Mouse (Mus musculus): ENCODE measurements around the gene Prss16. TPM values are rescaled to one million over a fixed set of nuclear protein-coding genes. Genes with fewer than 3 reads are reported as not detected.
"Not testable (repeated sequence)": the region's sequence is repeated elsewhere in the genome, so short reads cannot be mapped to it uniquely, and the experiment has no call there.

The Prss16 gene
- polyA plus RNA-seq, 1 experiment from 2014 or later: 1.2 TPM

- H3K27ac ChIP-seq: peak within 1 kb of the TSS; percentile 94
- peaks cover 28% of the 10 kb centered on the region for H3K4me1 ChIP-seq (replicated peaks)
- H3K9me3 ChIP-seq, H3K36me3 ChIP-seq, H3K27me3 ChIP-seq: not testable (repeated sequence)
- peak within 1 kb of the TSS; percentile 69 for H3K4me2 ChIP-seq
- WGBS: under 1% methylated on average over 32 of the region's 69 CpGs
- peak within 1 kb of the TSS; percentile 45 for H3K4me3 ChIP-seq (replicated peaks)
- ATAC-seq (ENCODE audit: insufficient number of reproducible peaks, insufficient read depth, low FRiP score, low TSS enrichment, low read depth): peak; percentile 98
- peak within 1 kb of the TSS; percentile 75 for H3K9ac ChIP-seq (replicated peaks)
Observed at GRCm38 (mm10) chr13:22035267-22036148, 26.0 kb upstream of the Prss16 start, which contains the start of the genes Hist1h2ah and Hist1h2bk. Gene Hist1h2ah (minus strand): TSS chr13:22035568. Gene Hist1h2bk (plus strand): TSS chr13:22035870.

GRCm38 (mm10) chr13:22034443-22035266, 25.1 kb upstream of the Prss16 start:
- H3K36me3 ChIP-seq: no peaks in the 10 kb centered on the region
- H3K4me2 ChIP-seq: peak overlapping the region; percentile 69
- under 1% methylated on average over 14 of the region's 14 CpGs for WGBS
- no peaks in the 10 kb centered on the region for H3K27me3 ChIP-seq
- no peaks in the 10 kb centered on the region for H3K9me3 ChIP-seq
- peak; percentile 1; the same call in 1 of the 2 replicates for ATAC-seq (ENCODE audit: insufficient number of reproducible peaks, insufficient read depth, low FRiP score, low TSS enrichment, low read depth)
- peaks cover 20% of the 10 kb centered on the region for H3K4me1 ChIP-seq (replicated peaks)
- peak overlapping the region; percentile 94 for H3K27ac ChIP-seq
- peak overlapping the region; percentile 45 for H3K4me3 ChIP-seq (replicated peaks)
- H3K9ac ChIP-seq (replicated peaks): peak overlapping the region; percentile 75

- Histone ChIP-seq H3K4me2 (peak overlapping the region; percentile 69), H3K4me1 (replicated peaks) (peaks cover 20% of the 10 kb centered on the region), H3K9me3 (no peaks in the 10 kb centered on the region), H3K4me3 (replicated peaks) (peak overlapping the region; percentile 45), H3K36me3 (no peaks in the 10 kb centered on the region), H3K27ac (peak overlapping the region; percentile 94; the same call in 1 of the 2 replicates), H3K9ac (replicated peaks) (peak overlapping the region; percentile 75), H3K27me3 (no peaks in the 10 kb centered on the region)
- WGBS: 54% methylated on average over 5 of the region's 5 CpGs
- no peak for ATAC-seq (ENCODE audit: insufficient number of reproducible peaks, insufficient read depth, low FRiP score, low TSS enrichment, low read depth)
Observed at GRCm38 (mm10) chr13:22033741-22034442, 24.4 kb upstream of the Prss16 start.

DNA sequence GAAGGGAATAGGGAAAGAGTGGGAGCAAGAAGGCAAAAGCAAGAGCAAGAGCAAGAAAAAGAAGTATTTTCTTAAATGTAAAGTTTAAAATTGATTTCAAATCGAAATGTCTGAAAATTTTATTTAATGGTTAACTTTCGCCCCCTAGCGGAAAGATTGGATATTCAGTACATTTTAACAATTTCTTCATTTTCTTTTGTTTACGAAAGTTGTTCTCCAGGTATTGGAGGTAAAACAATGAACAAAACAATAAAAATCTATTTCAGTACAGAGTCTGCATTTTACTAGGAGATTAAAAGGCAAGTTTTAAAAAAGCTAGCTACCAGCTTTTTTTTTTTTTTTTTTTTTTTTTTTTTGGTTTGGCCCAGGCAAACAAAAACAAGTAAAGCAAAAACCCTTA, 21.0 kb upstream of the Prss16 start:
- no peak overlapping the region for H3K27ac ChIP-seq
- H3K27me3 ChIP-seq: no peaks in the 10 kb centered on the region
- no peak overlapping the region for H3K4me3 ChIP-seq (replicated peaks)
- 13% methylated on average over 4 of the region's 4 CpGs for WGBS
- no peak overlapping the region for H3K9ac ChIP-seq (replicated peaks)
- no peak overlapping the region; the same call in 1 of the 2 replicates for H3K4me2 ChIP-seq
- H3K4me1 ChIP-seq (replicated peaks): peaks cover 13% of the 10 kb centered on the region
- H3K9me3 ChIP-seq: no peaks in the 10 kb centered on the region
- no peaks in the 10 kb centered on the region for H3K36me3 ChIP-seq
- ATAC-seq (ENCODE audit: insufficient number of reproducible peaks, insufficient read depth, low FRiP score, low TSS enrichment, low read depth): no peak

DNA sequence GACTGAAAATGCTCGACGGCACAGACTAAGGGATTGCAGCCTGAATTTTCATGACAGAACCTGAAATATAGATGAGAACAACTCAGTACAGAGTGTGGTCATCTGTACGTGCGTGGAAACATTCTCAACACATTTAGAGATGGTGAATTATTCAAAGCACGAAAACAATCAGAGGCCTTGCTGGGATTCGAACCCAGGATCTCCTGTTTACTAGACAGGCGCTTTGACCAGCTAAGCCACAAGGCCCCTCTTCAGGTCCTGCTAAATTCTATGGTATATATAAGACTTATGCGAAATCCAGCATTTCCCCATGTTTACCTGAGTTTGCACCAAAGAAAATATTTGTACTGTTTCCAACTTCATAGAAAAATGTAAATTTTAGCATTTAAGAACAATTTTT, 20.4 kb upstream of the Prss16 start:
- Histone ChIP-seq H3K27me3 (no peaks in the 10 kb centered on the region), H3K4me3 (replicated peaks) (no peak overlapping the region)
- no peak for ATAC-seq (ENCODE audit: insufficient number of reproducible peaks, insufficient read depth, low FRiP score, low TSS enrichment, low read depth)

DNA sequence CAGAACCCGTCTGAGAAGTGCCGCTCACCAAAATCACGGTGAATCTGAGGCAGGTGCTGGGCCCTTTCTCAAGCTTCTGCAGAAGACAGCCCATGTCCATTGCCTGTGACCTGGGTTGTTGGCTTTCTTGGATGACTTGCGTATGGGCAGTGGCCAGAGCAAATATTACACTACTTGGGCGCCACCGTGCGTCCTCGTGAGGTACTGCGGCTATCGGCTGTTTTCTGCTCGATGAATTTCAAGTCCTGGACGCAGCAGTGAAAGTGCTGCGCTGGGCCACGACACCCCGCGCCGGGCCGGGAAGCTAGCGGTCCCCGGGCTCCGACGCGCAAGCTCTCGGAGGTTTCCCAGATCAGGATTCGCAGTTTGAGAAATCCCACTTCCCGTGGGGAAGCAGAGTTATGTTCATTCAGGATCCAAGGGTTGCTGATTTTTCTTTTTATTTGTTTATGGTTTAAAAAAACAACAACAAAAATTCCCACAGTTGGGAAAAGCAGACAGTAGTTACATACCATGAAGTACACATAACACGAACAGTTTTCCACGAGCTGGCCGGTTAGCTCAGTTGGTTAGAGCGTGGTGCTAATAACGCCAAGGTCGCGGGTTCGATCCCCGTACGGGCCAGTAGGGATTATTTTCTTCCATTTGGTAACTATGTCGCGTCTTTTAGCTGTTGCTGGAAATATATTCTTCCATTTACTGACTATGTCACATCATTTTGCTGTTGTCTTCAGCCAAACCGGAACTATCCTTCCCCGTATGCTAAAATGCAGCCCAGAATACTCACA, 19.3 kb upstream of the Prss16 start:
- H3K4me2 ChIP-seq: peak overlapping the region; percentile 60
- H3K27me3 ChIP-seq: no peaks in the 10 kb centered on the region
- WGBS: under 1% methylated on average over 40 of the region's 40 CpGs
- peaks cover 2% of the 10 kb centered on the region; the same call in 1 of the 2 replicates for H3K4me1 ChIP-seq (replicated peaks)
- H3K9ac ChIP-seq (replicated peaks): peak overlapping the region; percentile 63
- H3K4me3 ChIP-seq (replicated peaks): peak overlapping the region; percentile 47
- H3K27ac ChIP-seq: peak overlapping the region; percentile 86
- H3K9me3 ChIP-seq: no peaks in the 10 kb centered on the region
- ATAC-seq (ENCODE audit: insufficient number of reproducible peaks, insufficient read depth, low FRiP score, low TSS enrichment, low read depth): peak; percentile 71
- H3K36me3 ChIP-seq: no peaks in the 10 kb centered on the region

More for the DNA sequence above, 20.4 kb upstream of the Prss16 start:
- H3K9me3 ChIP-seq: no peaks in the 10 kb centered on the region
- 37% methylated on average over 8 of the region's 8 CpGs for WGBS
- H3K36me3 ChIP-seq: no peaks in the 10 kb centered on the region
- 0 out of 2 replicates have a peak overlapping the region, but pooled peaks have one; percentile 60 for H3K4me2 ChIP-seq
- no peak overlapping the region for H3K9ac ChIP-seq (replicated peaks)
- H3K4me1 ChIP-seq (replicated peaks): peaks cover 12% of the 10 kb centered on the region
- H3K27ac ChIP-seq: no peak overlapping the region

GRCm38 (mm10) chr13:22026058-22027031, 16.8 kb upstream of the Prss16 start:
- Histone ChIP-seq H3K4me3 (replicated peaks) (peak overlapping the region; percentile 48), H3K36me3 (no peaks in the 10 kb centered on the region), H3K27ac (no peak overlapping the region), H3K27me3 (no peaks in the 10 kb centered on the region), H3K4me2 (peak overlapping the region; percentile 63), H3K9ac (replicated peaks) (peak overlapping the region; percentile 47; the same call in 1 of the 2 replicates), H3K9me3 (no peaks in the 10 kb centered on the region), H3K4me1 (replicated peaks) (no peaks in the 10 kb centered on the region)
- no peak for ATAC-seq (ENCODE audit: insufficient number of reproducible peaks, insufficient read depth, low FRiP score, low TSS enrichment, low read depth)
- 2% methylated on average over 35 of the region's 35 CpGs for WGBS

DNA sequence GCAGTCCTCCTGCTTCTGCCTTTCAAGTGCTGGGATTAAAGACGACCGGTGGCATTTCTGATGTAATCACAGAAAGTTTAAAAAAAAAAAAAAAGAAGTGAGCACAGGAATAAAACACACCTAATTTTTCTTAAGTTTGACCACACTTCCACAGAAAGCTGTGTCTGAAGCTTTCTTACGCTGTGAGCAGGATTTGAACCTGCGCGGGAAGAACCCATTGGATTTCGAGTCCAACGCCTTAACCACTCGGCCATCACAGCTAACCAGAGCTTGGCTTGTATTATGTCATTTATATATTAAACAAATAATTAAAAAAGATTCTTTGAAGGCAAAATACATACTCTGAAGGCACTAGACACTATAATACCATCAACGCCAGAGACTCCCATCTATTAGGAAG, 12.7 kb upstream of the Prss16 start:
- WGBS: under 1% methylated on average over 9 of the region's 9 CpGs
- H3K27me3 ChIP-seq: peaks cover 31% of the 10 kb centered on the region
- H3K4me1 ChIP-seq (replicated peaks): peaks cover 7% of the 10 kb centered on the region; the same call in 1 of the 2 replicates
- H3K9me3 ChIP-seq: no peaks in the 10 kb centered on the region
- peak overlapping the region; percentile 42 for H3K4me3 ChIP-seq (replicated peaks)
- no peaks in the 10 kb centered on the region for H3K36me3 ChIP-seq
- ATAC-seq (ENCODE audit: insufficient number of reproducible peaks, insufficient read depth, low FRiP score, low TSS enrichment, low read depth): 0 out of 2 replicates have a peak, but pooled peaks have one; percentile 26
- H3K4me2 ChIP-seq: peak overlapping the region; percentile 64
- H3K27ac ChIP-seq: no peak overlapping the region
- peak overlapping the region; percentile 28; the same call in 1 of the 2 replicates for H3K9ac ChIP-seq (replicated peaks)

DNA sequence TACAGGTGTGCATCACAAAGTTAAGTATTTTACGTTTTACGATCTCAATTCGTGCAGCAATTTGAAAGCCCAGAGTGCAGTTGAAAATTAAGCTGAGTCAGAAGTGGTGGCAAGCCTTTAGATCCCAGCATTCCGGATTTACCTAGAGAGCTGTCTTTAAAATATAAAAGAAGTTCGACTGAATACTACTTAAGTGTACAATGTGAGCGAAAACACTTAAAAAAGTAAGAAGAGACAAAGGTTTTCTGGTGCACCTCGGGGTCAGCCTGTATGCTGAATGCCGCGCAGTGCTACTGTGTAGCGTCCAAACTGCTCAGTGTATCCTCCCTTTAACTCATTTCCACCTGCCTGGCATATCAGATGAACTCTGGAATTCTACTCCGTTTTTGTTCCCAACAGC, 12.0 kb upstream of the Prss16 start:
- H3K4me2 ChIP-seq: peak overlapping the region; percentile 64
- WGBS: under 1% methylated on average over 11 of the region's 11 CpGs
- H3K9ac ChIP-seq (replicated peaks): peak overlapping the region; percentile 28; the same call in 1 of the 2 replicates
- no peaks in the 10 kb centered on the region for H3K36me3 ChIP-seq
- H3K4me1 ChIP-seq (replicated peaks): peaks cover 7% of the 10 kb centered on the region; the same call in 1 of the 2 replicates
- ATAC-seq (ENCODE audit: insufficient number of reproducible peaks, insufficient read depth, low FRiP score, low TSS enrichment, low read depth): no peak
- peaks cover 32% of the 10 kb centered on the region for H3K27me3 ChIP-seq
- peak overlapping the region; percentile 42 for H3K4me3 ChIP-seq (replicated peaks)
- no peaks in the 10 kb centered on the region for H3K9me3 ChIP-seq
- H3K27ac ChIP-seq: no peak overlapping the region

Data from limb, embryonic 12.5 days (tissue).